Mouse (Mus musculus) B cell, adult 2 months (primary cell): ENCODE measurements around the gene Gosr2.

ENCODE experiments used
- DNase-seq, 2 experiments: peaks; one replicate each; pipeline ENCODE4 v3.0.0; 2022

Gosr2 gene

GRCm38 (mm10) chr11:103645731-103646130 lies 52.0 kb downstream of the Gosr2 start:
- DNase-seq: no peak

- no peak for DNase-seq
These were observed 54.5 kb downstream of the Gosr2 start for GRCm38 (mm10) chr11:103643211-103643610.

GRCm38 (mm10) chr11:103639407-103639946 lies 58.2 kb downstream of the Gosr2 start:
- DNase-seq: peak; percentile 58

- DNase-seq: no peak
These were observed 58.9 kb downstream of the Gosr2 start, which contains the start of gene Lyzl6 for GRCm38 (mm10) chr11:103638790-103639189. Gene Lyzl6, minus strand, starts transcription at chr11:103638890.

GRCm38 (mm10) chr11:103636261-103636660 lies 61.4 kb downstream of the Gosr2 start:
- no peak for DNase-seq

GRCm38 (mm10) chr11:103635481-103635880 lies 62.2 kb downstream of the Gosr2 start:
- DNase-seq: no peak

- DNase-seq: no peak
These were observed 62.9 kb downstream of the Gosr2 start for GRCm38 (mm10) chr11:103634806-103635205.

- no peak for DNase-seq
These were observed 70.2 kb downstream of the Gosr2 start for GRCm38 (mm10) chr11:103627453-103627852.
